Mouse (Mus musculus) G1E (cell line): Measurements from ENCODE around the gene A830005F24Rik.

Source experiments
- CTCF ChIP-seq: IDR thresholded peaks from 2 replicates; pipeline ENCODE4 v1.5.1; 2012; ENCODE audit warnings: low read depth, low read length, inconsistent platforms, mixed read lengths
- POLR2AphosphoS5 ChIP-seq: IDR thresholded peaks from 2 replicates; pipeline ENCODE4 v1.6.1; 2012; ENCODE audit warnings: low read depth, low read length, inconsistent platforms; ENCODE audit not compliant: insufficient replicate concordance

DNA sequence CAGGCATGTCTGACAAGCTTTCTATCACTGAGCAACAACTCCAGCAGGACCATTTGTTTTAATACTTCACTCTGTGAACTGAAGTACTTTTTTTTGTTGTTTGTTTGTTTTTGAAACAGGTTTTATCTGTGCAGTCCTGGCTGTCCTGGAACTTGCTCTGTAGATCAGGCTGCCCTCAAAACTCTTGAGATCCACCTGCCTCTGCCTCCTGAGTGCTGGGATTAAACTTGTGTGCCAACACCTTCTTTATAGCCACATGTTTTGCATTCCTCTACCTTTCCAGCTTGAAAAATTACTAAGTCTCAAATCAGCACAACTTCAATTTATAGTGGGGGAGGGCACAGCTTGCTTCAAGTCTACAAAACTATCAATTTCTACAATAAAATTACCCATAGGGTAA, 31.0 kb downstream of the A830005F24Rik start:
- TF ChIP-seq CTCF (no peak), POLR2AphosphoS5 (no peak)
